Mouse (Mus musculus): ENCODE measurements at regions not wholly inside any gene's neighbourhood (a gene's known extent, or its start where the extent isn't known, plus 50 kb on each side); places are given as distances from the start of the nearest gene placed in this dataset.
A peak's percentile ranks its signal among the peaks of the same experiment; 100 is the strongest.

DNA sequence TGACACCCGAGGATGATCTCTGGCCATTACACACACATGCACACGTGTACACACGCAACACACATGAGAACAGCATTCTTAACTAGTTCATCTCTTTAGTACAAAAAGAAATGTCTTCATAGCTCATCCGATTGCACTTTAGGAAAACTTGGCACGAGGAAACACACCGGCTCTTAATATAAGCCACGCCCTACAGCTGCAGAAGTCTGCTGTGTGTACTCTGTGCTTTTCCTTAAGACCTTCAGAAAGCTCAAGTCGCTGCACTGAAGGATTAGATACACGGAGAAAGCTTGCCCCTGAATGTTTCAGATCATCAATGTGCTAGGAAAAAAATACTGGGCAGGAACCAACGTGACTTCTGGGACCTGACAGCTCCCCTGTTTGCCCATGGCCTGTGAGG lies 56.7 kb upstream of the March10 start:
- Histone ChIP-seq H3K36me3 (ENCODE audit: control insufficient read depth, insufficient read depth, low read length) (no peaks in the 10 kb centered on the region), H3K4me3 (ENCODE audit: low read depth, low read length) (no peak overlapping the region), H3K27me3 (ENCODE audit: control insufficient read depth, insufficient read depth, low read length) (no peaks in the 10 kb centered on the region), H3K4me2 (ENCODE audit: low read depth, severe bottlenecking) (no peak overlapping the region), H3K9me3 (ENCODE audit: control insufficient read depth, low read length) (no peaks in the 10 kb centered on the region), H3K4me1 (ENCODE audit: control insufficient read depth, insufficient read depth, low read length) (peaks cover under 1% of the 10 kb centered on the region; the same call in 1 of the 2 replicates), H3K9ac (ENCODE audit: low read length) (no peak overlapping the region), H3K27ac (replicated peaks; ENCODE audit: low read depth, low read length) (no peak overlapping the region)
- DNase-seq (ENCODE audit: low spot score): no peak
- no peak for ATAC-seq (ENCODE audit: insufficient number of reproducible peaks, low FRiP score, low TSS enrichment, low read depth)
- 88% methylated on average over 10 of the region's 10 CpGs for WGBS

DNA sequence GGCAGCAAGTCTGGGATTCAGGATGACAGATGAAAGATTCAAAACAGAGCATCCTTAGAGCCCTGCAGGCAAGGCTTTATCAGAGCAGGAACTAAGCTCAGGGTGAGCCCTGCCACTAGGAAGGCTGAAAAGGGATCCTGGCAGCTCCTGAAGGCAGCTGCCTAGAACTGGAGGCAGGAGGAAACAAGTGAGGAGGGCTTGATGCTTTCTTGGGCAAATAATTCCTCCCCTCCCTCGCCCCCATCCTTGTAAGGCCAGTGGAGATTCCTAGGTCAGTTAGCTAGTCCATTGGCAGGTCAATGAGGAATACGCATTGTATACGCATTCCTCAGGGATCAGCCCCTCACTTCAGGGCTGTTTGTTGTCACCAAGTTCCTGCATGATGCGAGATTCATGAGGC lies 54.1 kb upstream of the March10 start:
- H3K4me1 ChIP-seq (ENCODE audit: control insufficient read depth, insufficient read depth, low read length): peaks cover 9% of the 10 kb centered on the region; the same call in 1 of the 2 replicates
- no peak for ATAC-seq (ENCODE audit: insufficient number of reproducible peaks, low FRiP score, low TSS enrichment, low read depth)
- H3K9ac ChIP-seq (ENCODE audit: low read length): no peak overlapping the region
- no peak overlapping the region for H3K4me2 ChIP-seq (ENCODE audit: low read depth, severe bottlenecking)
- H3K27ac ChIP-seq (replicated peaks; ENCODE audit: low read depth, low read length): no peak overlapping the region
- H3K4me3 ChIP-seq (ENCODE audit: low read depth, low read length): no peak overlapping the region
- H3K36me3 ChIP-seq (ENCODE audit: control insufficient read depth, insufficient read depth, low read length): no peaks in the 10 kb centered on the region
- WGBS: 57% methylated on average over 4 of the region's 4 CpGs
- H3K27me3 ChIP-seq (ENCODE audit: control insufficient read depth, insufficient read depth, low read length): no peaks in the 10 kb centered on the region
- H3K9me3 ChIP-seq (ENCODE audit: control insufficient read depth, low read length): no peaks in the 10 kb centered on the region
- DNase-seq (ENCODE audit: low spot score): no peak

DNA sequence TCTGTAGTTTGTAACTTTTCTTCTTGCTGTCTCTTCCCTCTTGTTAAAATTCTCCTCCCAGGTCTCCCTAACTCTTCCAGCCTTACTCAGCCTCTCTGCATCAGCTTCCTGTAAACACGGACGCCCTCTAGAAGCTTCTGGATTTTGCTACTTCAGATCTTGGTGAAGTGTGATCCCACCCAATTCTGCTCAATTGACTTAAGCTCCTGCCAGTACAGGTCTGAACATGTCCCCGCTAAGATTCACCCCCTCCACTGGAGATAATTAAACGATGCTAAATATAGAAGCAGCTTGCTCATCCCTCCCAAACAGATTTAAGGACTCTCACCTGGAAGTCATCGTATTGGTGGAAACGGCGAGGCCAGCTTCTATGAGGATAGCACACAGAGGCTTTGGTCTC lies 53.5 kb upstream of the March10 start:
- Histone ChIP-seq H3K27me3 (ENCODE audit: control insufficient read depth, insufficient read depth, low read length) (no peaks in the 10 kb centered on the region), H3K4me1 (ENCODE audit: control insufficient read depth, insufficient read depth, low read length) (peaks cover 9% of the 10 kb centered on the region; the same call in 1 of the 2 replicates), H3K9me3 (ENCODE audit: control insufficient read depth, low read length) (no peaks in the 10 kb centered on the region), H3K9ac (ENCODE audit: low read length) (no peak overlapping the region), H3K4me2 (ENCODE audit: low read depth, severe bottlenecking) (no peak overlapping the region), H3K27ac (replicated peaks; ENCODE audit: low read depth, low read length) (no peak overlapping the region), H3K36me3 (ENCODE audit: control insufficient read depth, insufficient read depth, low read length) (no peaks in the 10 kb centered on the region), H3K4me3 (ENCODE audit: low read depth, low read length) (no peak overlapping the region)
- ATAC-seq (ENCODE audit: insufficient number of reproducible peaks, low FRiP score, low TSS enrichment, low read depth) (no peak), DNase-seq (ENCODE audit: low spot score) (no peak)
- WGBS: 61% methylated on average over 7 of the region's 7 CpGs

DNA sequence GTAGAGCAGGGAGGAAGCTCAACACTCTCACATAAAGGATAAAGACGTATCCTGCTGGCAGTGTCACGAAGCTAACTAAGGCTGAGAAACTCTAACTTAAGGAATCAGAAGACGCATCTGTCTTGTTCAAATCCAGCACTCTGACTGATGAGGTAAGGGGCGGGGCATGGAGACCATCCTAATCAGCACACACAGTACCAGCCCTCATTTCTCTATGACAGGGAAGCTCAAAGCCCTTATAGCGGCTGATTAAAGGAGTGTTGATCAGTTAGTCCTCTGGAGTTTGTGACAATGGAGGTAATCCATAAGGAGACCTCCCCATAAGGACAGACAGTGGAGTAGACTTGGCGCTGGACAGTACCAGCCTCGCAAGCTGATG lies 52.1 kb upstream of the March10 start:
- 79% methylated on average over 7 of the region's 7 CpGs for WGBS
- no peaks in the 10 kb centered on the region for H3K27me3 ChIP-seq (ENCODE audit: control insufficient read depth, insufficient read depth, low read length)
- DNase-seq (ENCODE audit: low spot score) (no peak), ATAC-seq (ENCODE audit: insufficient number of reproducible peaks, low FRiP score, low TSS enrichment, low read depth) (0 out of 2 replicates have a peak, but pooled peaks have one; percentile 31)
- H3K4me3 ChIP-seq (ENCODE audit: low read depth, low read length): no peak overlapping the region
- no peak overlapping the region for H3K27ac ChIP-seq (replicated peaks; ENCODE audit: low read depth, low read length)
- H3K9me3 ChIP-seq (ENCODE audit: control insufficient read depth, low read length): no peaks in the 10 kb centered on the region
- H3K9ac ChIP-seq (ENCODE audit: low read length): no peak overlapping the region
- H3K4me1 ChIP-seq (ENCODE audit: control insufficient read depth, insufficient read depth, low read length): peaks cover 9% of the 10 kb centered on the region; the same call in 1 of the 2 replicates
- H3K36me3 ChIP-seq (ENCODE audit: control insufficient read depth, insufficient read depth, low read length): no peaks in the 10 kb centered on the region
- H3K4me2 ChIP-seq (ENCODE audit: low read depth, severe bottlenecking): no peak overlapping the region

DNA sequence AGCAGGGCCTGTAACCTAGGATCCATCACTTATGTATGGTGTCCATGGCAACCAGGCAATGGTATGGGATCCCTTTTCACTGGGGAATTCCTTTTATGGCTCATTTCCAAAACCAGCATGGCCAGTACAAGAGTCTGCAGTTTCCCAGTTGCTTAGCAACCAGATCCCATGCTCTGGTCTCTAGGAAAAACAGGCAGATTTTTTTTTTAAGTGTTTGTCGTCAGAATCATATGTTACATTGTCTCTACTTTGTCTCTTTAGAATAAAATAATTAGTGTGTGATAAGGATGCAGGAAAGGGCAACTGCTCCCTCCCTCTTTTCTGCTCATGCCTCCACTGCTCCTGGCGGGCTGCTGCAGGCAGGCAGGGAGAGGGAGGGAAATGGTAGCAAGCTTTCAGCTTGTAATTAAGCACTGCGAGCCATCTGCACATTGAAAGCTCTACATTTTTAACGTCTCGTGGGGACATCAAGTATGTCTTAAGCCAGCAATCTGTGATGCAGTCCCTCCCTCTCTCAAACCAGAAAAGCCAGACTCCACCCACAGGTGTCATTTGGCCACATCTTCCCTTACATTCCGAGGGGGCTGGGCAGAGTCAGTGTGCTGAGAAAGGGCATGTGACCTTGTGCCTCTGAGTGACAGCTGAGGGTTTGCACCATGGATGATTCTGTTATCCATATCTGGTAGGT lies 51.6 kb upstream of the March10 start:
- no peaks in the 10 kb centered on the region for H3K9me3 ChIP-seq (ENCODE audit: control insufficient read depth, low read length)
- H3K4me3 ChIP-seq (ENCODE audit: low read depth, low read length): no peak overlapping the region
- no peak overlapping the region; the same call in 1 of the 2 replicates for H3K4me2 ChIP-seq (ENCODE audit: low read depth, severe bottlenecking)
- ATAC-seq (ENCODE audit: insufficient number of reproducible peaks, low FRiP score, low TSS enrichment, low read depth) (0 out of 2 replicates have a peak, but pooled peaks have one; percentile 54), DNase-seq (ENCODE audit: low spot score) (peak; percentile 27)
- H3K4me1 ChIP-seq (ENCODE audit: control insufficient read depth, insufficient read depth, low read length): peaks cover 9% of the 10 kb centered on the region; the same call in 1 of the 2 replicates
- 3% methylated on average over 6 of the region's 6 CpGs for WGBS
- H3K27me3 ChIP-seq (ENCODE audit: control insufficient read depth, insufficient read depth, low read length): no peaks in the 10 kb centered on the region
- H3K9ac ChIP-seq (ENCODE audit: low read length): no peak overlapping the region
- no peak overlapping the region for H3K27ac ChIP-seq (replicated peaks; ENCODE audit: low read depth, low read length)
- no peaks in the 10 kb centered on the region for H3K36me3 ChIP-seq (ENCODE audit: control insufficient read depth, insufficient read depth, low read length)

DNA sequence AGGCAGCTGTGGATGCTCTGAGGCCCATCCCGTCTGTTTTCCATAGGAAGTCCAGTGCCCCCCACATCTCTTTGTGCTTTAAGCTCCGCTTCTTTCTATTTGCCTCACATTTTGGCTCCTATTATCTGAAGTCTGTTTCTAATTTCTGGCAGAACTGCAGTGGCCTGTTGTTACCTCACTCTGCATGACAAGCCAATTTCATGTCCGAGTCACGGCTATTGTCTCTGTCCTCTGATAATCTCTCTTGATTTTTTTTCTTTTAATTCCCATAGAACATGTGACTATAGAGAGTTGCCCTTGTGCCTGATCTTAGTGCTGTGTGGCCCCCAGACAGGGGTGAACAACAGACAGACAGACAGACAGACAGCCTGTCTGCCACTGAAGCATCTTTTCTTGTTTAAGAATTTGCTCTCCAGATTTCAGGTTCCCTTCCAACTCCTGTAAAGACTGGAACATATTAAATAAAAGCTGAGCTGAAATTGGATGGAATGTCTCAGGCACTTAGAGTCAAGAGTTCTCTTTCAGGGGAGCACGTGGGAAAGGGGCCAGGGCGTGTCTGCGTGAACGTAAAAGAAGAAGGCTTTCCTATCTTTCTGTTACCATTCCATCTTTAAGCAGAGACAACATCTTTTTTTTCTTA lies 50.9 kb upstream of the March10 start:
- H3K4me2 ChIP-seq (ENCODE audit: low read depth, severe bottlenecking): no peak overlapping the region
- DNase-seq (ENCODE audit: low spot score): no peak
- H3K4me3 ChIP-seq (ENCODE audit: low read depth, low read length): no peak overlapping the region
- ATAC-seq (ENCODE audit: insufficient number of reproducible peaks, low FRiP score, low TSS enrichment, low read depth): no peak
- H3K36me3 ChIP-seq (ENCODE audit: control insufficient read depth, insufficient read depth, low read length): no peaks in the 10 kb centered on the region
- no peak overlapping the region for H3K9ac ChIP-seq (ENCODE audit: low read length)
- no peaks in the 10 kb centered on the region for H3K9me3 ChIP-seq (ENCODE audit: control insufficient read depth, low read length)
- peaks cover 9% of the 10 kb centered on the region; the same call in 1 of the 2 replicates for H3K4me1 ChIP-seq (ENCODE audit: control insufficient read depth, insufficient read depth, low read length)
- WGBS: 45% methylated on average over 8 of the region's 8 CpGs
- no peak overlapping the region for H3K27ac ChIP-seq (replicated peaks; ENCODE audit: low read depth, low read length)
- H3K27me3 ChIP-seq (ENCODE audit: control insufficient read depth, insufficient read depth, low read length): no peaks in the 10 kb centered on the region
